Mouse (Mus musculus) ES-E14 (cell line): ENCODE measurements at regions not wholly inside any gene's neighbourhood (a gene's known extent, or its start where the extent isn't known, plus 50 kb on each side); places are given as distances from the start of the nearest gene placed in this dataset.

ENCODE experiments used
- DNase-seq: peaks from one replicate; pipeline ENCODE4 v3.0.0-alpha.2; 2013; ENCODE audit warnings: low read depth, low spot score
- H3K27ac ChIP-seq: 2 replicates; pipeline ENCODE4 v1.5.1; 2012; ENCODE audit warnings: low read depth, mild to moderate bottlenecking, low read length, moderate library complexity, mixed read lengths; ENCODE audit not compliant: poor library complexity, insufficient read depth, severe bottlenecking
- H3K36me3 ChIP-seq: 2 replicates; pipeline ENCODE4 v1.6.1; 2012; ENCODE audit warnings: mild to moderate bottlenecking, low read length, moderate library complexity, mixed read lengths; ENCODE audit not compliant: control insufficient read depth, poor library complexity, insufficient read depth, severe bottlenecking
- H3K4me1 ChIP-seq, 2 experiments: fragments of 150-350 bp in 1 of 2; sonication (generic) in 1 of 2; 2 replicates each; pipeline ENCODE4 v1.6.1; 2012; ENCODE audit warnings: low read length in 2 of 2, mild to moderate bottlenecking in 1 of 2, mixed read lengths in 1 of 2; ENCODE audit not compliant: control insufficient read depth in 2 of 2, insufficient read depth in 2 of 2, poor library complexity in 1 of 2
- H3K4me3 ChIP-seq, 2 experiments: fragments of 150-350 bp in 1 of 2; sonication (generic) in 1 of 2; 2 replicates each; pipeline ENCODE4 v1.5.1; 2012; ENCODE audit warnings: low read length in 2 of 2, low read depth in 1 of 2, mild to moderate bottlenecking in 1 of 2, mixed read lengths in 1 of 2; ENCODE audit not compliant: insufficient read depth in 1 of 2, poor library complexity in 1 of 2, severe bottlenecking in 1 of 2
- H3K9ac ChIP-seq: 2 replicates; pipeline ENCODE4 v1.6.1; 2012; ENCODE audit warnings: low read depth, mild to moderate bottlenecking, low read length, mixed read lengths; ENCODE audit not compliant: poor library complexity, insufficient read depth, severe bottlenecking
- H3K9me3 ChIP-seq: fragments of 150-350 bp; sonication (generic); 2 replicates; pipeline ENCODE4 v1.6.1; 2012; ENCODE audit warnings: low read depth, mild to moderate bottlenecking, low read length; ENCODE audit not compliant: control insufficient read depth, insufficient read depth
- CHD2 ChIP-seq: IDR thresholded peaks from 2 replicates; pipeline ENCODE4 v1.6.1; 2014; ENCODE audit warnings: mild to moderate bottlenecking, low read depth, low read length, inconsistent platforms
- HCFC1 ChIP-seq: IDR thresholded peaks from 2 replicates; pipeline ENCODE4 v1.6.1; 2012; ENCODE audit warnings: low read length, inconsistent platforms, borderline replicate concordance; ENCODE audit not compliant: insufficient read depth
- MAFK ChIP-seq: IDR thresholded peaks from 2 replicates; pipeline ENCODE4 v1.6.1; 2014; ENCODE audit warnings: mild to moderate bottlenecking, low read depth, low read length, inconsistent platforms; ENCODE audit not compliant: insufficient read depth
- ZC3H11A ChIP-seq: IDR thresholded peaks from 2 replicates; pipeline ENCODE4 v1.6.1; 2012; ENCODE audit warnings: low read depth, mild to moderate bottlenecking, inconsistent platforms, low read length, borderline replicate concordance
- ZNF384 ChIP-seq: IDR thresholded peaks from 2 replicates; pipeline ENCODE4 v1.6.1; 2012; ENCODE audit warnings: low read depth, low read length, inconsistent platforms
- in situ Hi-C, 2 experiments: fragments of 600-800 bp; cut with MboI; formaldehyde crosslinking; loops; one replicate each; pipeline ENCODE4 v1.15.1; 2025; ENCODE audit warnings: low sequenced_read_pairs in 2 of 2, inconsistent platforms in 1 of 2; ENCODE audit not compliant: unreplicated experiment in 2 of 2

DNA sequence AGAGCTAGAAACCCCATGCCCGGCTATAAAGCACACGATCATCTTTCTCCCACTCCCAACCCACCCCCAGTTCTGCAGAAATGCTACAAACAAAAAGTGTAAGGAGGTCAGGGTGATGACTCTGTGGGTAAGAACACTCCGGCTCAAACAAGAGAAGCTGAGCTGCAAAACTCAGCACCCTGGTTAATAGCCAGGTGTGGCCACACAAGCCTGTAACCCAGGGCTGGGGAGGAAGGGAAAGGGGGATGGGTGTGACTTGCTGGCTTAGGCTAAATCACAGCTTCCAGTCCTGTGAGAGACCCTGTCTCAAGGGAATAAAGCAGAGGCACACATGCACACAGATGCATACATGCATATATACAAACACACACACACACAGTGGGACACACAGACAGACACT is 96.6 kb upstream of the Klf3 start:
- DNase-seq = no peak
- Histone ChIP-seq H3K27ac (no peak overlapping the region), H3K9me3 (no peaks in the 10 kb centered on the region), H3K36me3 (no peaks in the 10 kb centered on the region), H3K4me3 (no peak overlapping the region), H3K9ac (no peak overlapping the region), H3K4me1 (peaks cover 20 to 34% of the 10 kb centered on the region in 2 experiments)
- TF ChIP-seq ZC3H11A = no peak
- TF ChIP-seq ZNF384 = no peak
- TF ChIP-seq CHD2 = no peak
- TF ChIP-seq HCFC1 = no peak
- no peak for TF ChIP-seq MAFK
- in situ Hi-C loops = no loop called here

DNA sequence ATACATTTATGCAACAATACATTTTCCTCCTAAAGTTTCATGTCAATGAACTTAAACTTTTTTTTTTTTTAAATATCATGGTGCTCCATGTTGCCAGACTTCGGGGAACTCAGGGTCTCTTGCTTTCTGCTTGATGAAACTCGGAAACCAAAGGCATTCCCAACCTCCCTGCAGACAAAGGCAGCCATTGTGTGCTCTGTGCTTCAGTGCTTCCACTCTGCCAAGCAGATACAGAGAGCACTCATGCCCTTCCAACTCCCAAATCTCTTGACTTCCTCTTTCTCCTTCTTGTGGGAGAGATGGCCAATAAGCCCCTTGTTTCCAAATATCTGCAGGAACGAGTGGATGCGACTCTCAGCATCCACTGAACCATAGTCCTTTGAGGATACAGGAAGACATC is 94.0 kb upstream of the Klf3 start:
- no peak for DNase-seq
- H3K9ac ChIP-seq = no peak overlapping the region
- peaks cover 14 to 19% of the 10 kb centered on the region in 2 experiments for H3K4me1 ChIP-seq
- H3K27ac ChIP-seq = no peak overlapping the region
- no peak overlapping the region for H3K4me3 ChIP-seq
- TF ChIP-seq MAFK = no peak
- TF ChIP-seq CHD2 = no peak
- no peak for TF ChIP-seq ZNF384
- no peak for TF ChIP-seq HCFC1
- TF ChIP-seq ZC3H11A = no peak
- in situ Hi-C loops = no loop called here
- H3K9me3 ChIP-seq = no peaks in the 10 kb centered on the region
- H3K36me3 ChIP-seq = no peaks in the 10 kb centered on the region

DNA sequence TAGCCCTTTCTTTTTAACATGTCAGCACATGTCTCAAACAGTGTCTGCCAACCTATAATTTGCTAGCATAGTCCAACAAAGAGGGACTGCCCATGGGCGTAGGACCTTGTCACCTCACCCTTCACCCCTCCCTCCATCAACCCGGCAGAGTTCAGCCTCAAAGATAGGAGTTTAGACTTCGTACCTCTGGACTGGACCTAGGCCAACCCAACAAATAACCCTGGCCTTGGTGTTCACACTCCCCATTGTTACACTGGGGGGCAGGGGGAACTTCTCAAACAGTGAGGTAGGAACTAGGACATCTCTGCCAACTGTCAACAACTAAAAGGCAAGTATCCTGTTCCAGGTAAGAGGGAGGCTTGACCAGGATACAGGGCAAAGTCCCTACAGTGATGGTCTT is 93.0 kb upstream of the Klf3 start:
- peaks cover 10 to 17% of the 10 kb centered on the region in 2 experiments for H3K4me1 ChIP-seq

DNA sequence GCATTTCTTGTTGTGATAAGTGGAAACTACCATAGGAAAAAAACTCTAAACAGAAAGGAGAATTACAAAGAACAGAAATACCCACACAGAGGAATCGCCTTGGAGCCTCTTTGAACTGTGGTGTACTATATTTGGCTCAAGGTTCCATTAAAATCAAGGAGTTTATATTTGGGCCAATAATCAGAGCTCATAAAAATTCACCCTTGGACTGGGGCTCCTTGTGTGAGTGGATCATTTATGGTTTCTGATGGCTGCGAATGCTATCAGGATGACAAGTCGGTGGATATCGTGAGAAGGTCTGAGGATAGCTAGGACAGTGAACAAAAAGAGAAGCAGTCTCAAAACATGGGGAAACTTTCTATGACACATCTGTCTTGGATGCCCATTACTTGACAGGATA is 92.2 kb upstream of the Klf3 start:
- in situ Hi-C loops = no loop called here
- peaks cover 14 to 19% of the 10 kb centered on the region in 2 experiments for H3K4me1 ChIP-seq
- DNase-seq = no peak
- H3K36me3 ChIP-seq = no peaks in the 10 kb centered on the region
- H3K9me3 ChIP-seq = no peaks in the 10 kb centered on the region
- TF ChIP-seq MAFK = no peak
- TF ChIP-seq CHD2 = no peak
- TF ChIP-seq ZNF384 = no peak
- no peak for TF ChIP-seq ZC3H11A
- TF ChIP-seq HCFC1 = no peak
- no peak overlapping the region for H3K27ac ChIP-seq
- H3K4me3 ChIP-seq = no peak overlapping the region
- H3K9ac ChIP-seq = no peak overlapping the region

More for the DNA sequence above, 93.0 kb upstream of the Klf3 start:
- no peaks in the 10 kb centered on the region for H3K36me3 ChIP-seq
- H3K9me3 ChIP-seq = no peaks in the 10 kb centered on the region
- DNase-seq = no peak
- TF ChIP-seq ZC3H11A (no peak), CHD2 (no peak), HCFC1 (no peak), MAFK (no peak), ZNF384 (no peak)
- in situ Hi-C loops = no loop called here
- H3K9ac ChIP-seq = no peak overlapping the region
- no peak overlapping the region for H3K4me3 ChIP-seq
- H3K27ac ChIP-seq = no peak overlapping the region

DNA sequence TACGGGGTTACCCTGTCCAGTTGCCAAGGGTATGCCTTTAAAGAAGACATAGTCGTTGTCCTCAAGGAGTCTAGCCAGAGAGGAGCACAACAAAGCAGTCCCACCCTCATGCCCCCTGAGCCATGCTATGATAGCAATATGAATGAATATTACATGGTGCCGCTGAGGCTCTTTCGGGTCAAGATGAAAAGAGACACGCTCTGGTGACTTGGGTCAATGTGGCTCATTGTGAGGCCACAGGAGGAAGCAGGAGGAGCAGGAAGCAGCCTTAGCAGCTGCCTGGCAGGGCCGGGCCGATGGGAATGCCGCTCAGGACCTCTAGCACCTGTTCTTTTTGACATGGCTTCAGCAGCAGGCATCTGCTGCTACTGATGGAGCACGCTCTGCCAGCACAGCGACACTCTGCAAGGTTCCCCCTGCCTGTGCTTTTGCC is 89.0 kb upstream of the Klf3 start:
- Histone ChIP-seq H3K27ac (no peak overlapping the region; the same call in 1 of the 2 replicates), H3K9me3 (no peaks in the 10 kb centered on the region), H3K4me3 (peak overlapping the region; percentile 14 to 17; a peak in 2 of 4 replicates), H3K9ac (no peak overlapping the region; the same call in 1 of the 2 replicates), H3K4me1 (peaks cover 9 to 14% of the 10 kb centered on the region in 2 experiments), H3K36me3 (no peaks in the 10 kb centered on the region)
- no peak for DNase-seq
- in situ Hi-C loops = no loop called here
- no peak for TF ChIP-seq ZC3H11A
- no peak for TF ChIP-seq CHD2
- TF ChIP-seq ZNF384 = no peak
- TF ChIP-seq HCFC1 = no peak
- no peak for TF ChIP-seq MAFK
